Comparison of ENCODE assay signal across 21 mouse cellular contexts in the genomic region with DNA sequence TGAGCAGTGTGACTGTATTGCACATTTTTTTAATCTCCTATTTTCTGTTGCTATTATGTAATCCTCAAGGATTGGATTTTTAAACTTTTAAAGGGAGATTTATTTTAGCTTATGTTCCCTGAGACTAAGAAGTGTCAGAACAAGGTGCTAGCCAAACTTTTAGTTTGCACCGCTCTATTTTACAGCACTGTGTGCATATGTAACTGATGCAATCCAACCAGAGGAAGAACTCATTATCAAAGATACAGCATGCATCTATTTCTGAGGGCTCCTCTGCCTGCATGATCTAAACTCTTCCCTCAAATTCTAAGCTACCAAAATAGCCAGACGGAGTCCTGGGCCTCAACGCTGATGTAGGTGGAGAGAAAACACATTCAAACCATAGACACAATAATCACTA.
A peak's percentile ranks its signal among the peaks of the same experiment; 100 is the strongest.
DNase-seq lines count a peak whose midpoint lies in the region; ATAC-seq and TF ChIP-seq lines count a peak whose summit lies in the region.
"Had no signal": no experiment of that assay in that cellular context is flagged by ENCODE, and none has a peak within 500 bp of the region (broad histone marks: within the 10 kb centered on the region; RNA-seq: fewer than 3 reads in every experiment).

No protein-coding gene starts in this region.

- no peaks in the 10 kb centered on the region for H3K27me3 ChIP-seq in neural tube, embryonic 15.5 days (replicated peaks)
- H3K27me3 ChIP-seq: CH12.LX; embryonic facial prominence, embryonic 13.5 days; forebrain, embryonic 12.5 days; heart, embryonic 12.5 days had no signal

- no peak for TF ChIP-seq CTCF in cortical plate, adult 2 months (IDR thresholded peaks at IDR 0.05; ENCODE audit: extremely low read depth, insufficient read depth, low read length)

- no peaks in the 10 kb centered on the region for H3K4me1 ChIP-seq in neural tube, embryonic 15.5 days
- H3K4me1 ChIP-seq in cortical plate, adult 2 months (ENCODE audit: control insufficient read depth, insufficient read depth, low read length): peaks cover 1% of the 10 kb centered on the region; the same call in 1 of the 2 replicates
- H3K4me1 ChIP-seq: embryonic facial prominence, embryonic 13.5 days; forebrain, embryonic 12.5 days; heart, embryonic 12.5 days; hindbrain, embryonic 10.5 days had no signal

- H3K4me3 ChIP-seq in neural tube, embryonic 15.5 days (replicated peaks): no peak overlapping the region
- no peak overlapping the region for H3K4me3 ChIP-seq in cortical plate, adult 2 months (ENCODE audit: insufficient read depth, low read length)
- H3K4me3 ChIP-seq: embryonic facial prominence, embryonic 13.5 days; forebrain, embryonic 12.5 days; gastrocnemius, adult 2 months; heart, embryonic 12.5 days; hindbrain, embryonic 10.5 days had no signal

- TF ChIP-seq POLR2A in cortical plate, adult 2 months (IDR thresholded peaks at IDR 0.05; ENCODE audit: extremely low read depth, insufficient read depth, low read length): no peak

- H3K4me2 ChIP-seq in neural tube, embryonic 15.5 days: no peak overlapping the region
- H3K4me2 ChIP-seq: embryonic facial prominence, embryonic 13.5 days; forebrain, embryonic 12.5 days; heart, embryonic 12.5 days; hindbrain, embryonic 14.5 days had no signal

- H3K27ac ChIP-seq in neural tube, embryonic 15.5 days (replicated peaks): 0 out of 2 replicates have a peak overlapping the region, but pooled peaks have one; percentile 25
- 0 out of 2 replicates have a peak overlapping the region, but pooled peaks have one; percentile 40 for H3K27ac ChIP-seq in cortical plate, adult 2 months (ENCODE audit: insufficient read depth, low read length)
- H3K27ac ChIP-seq: embryonic facial prominence, embryonic 13.5 days; forebrain, embryonic 12.5 days; gastrocnemius, adult 2 months; hindbrain, embryonic 10.5 days; hindbrain, embryonic 14.5 days had no signal

- peak; percentile 12 to 39 for DNase-seq in frontal cortex, postnatal 36 days (ENCODE audit: low spot score in 2 of 2)
- no peak for DNase-seq in frontal cortex, postnatal 14 days (ENCODE audit: low spot score in 2 of 2)
- DNase-seq in neural tube, embryonic 10.5 days (ENCODE audit: extremely low spot score, low spot score): no peak
- DNase-seq in telencephalon, adult 2 months (ENCODE audit: low read depth, low spot score): peak; percentile 69
- DNase-seq in c-Kit-positive CD71-positive TER-119-positive erythroid progenitor cells, embryonic 14.5 days (ENCODE audit: low spot score): no peak
- DNase-seq: adrenal gland, postnatal 25 days; cerebellum, adult 11 months; cerebellum, adult 9-10 months; cerebellum, postnatal 25 days; gastrocnemius, adult 2 months; gastrocnemius, postnatal 25 days had no signal

- H3K36me3 ChIP-seq in neural tube, embryonic 15.5 days: no peaks in the 10 kb centered on the region
- H3K36me3 ChIP-seq: embryonic facial prominence, embryonic 13.5 days; forebrain, embryonic 12.5 days; heart, embryonic 12.5 days; hindbrain, embryonic 10.5 days had no signal

- 92% methylated on average over 3 of the region's 3 CpGs for WGBS in neural tube, embryonic 15.5 days

- ATAC-seq in neural tube, embryonic 15.5 days (ENCODE audit: low FRiP score): no peak
- ATAC-seq: activated CD4-positive, CD25-positive, alpha-beta regulatory T cell, adult 4 months; Patski had no signal

- H3K9ac ChIP-seq in neural tube, embryonic 15.5 days (replicated peaks): no peak overlapping the region
- H3K9ac ChIP-seq: embryonic facial prominence, embryonic 13.5 days; forebrain, embryonic 12.5 days; heart, embryonic 12.5 days; hindbrain, embryonic 14.5 days had no signal

- H3K9me3 ChIP-seq in neural tube, embryonic 15.5 days (replicated peaks): no peaks in the 10 kb centered on the region
- H3K9me3 ChIP-seq: embryonic facial prominence, embryonic 13.5 days; forebrain, embryonic 12.5 days; heart, embryonic 12.5 days; hindbrain, embryonic 10.5 days had no signal

Comparison
In these comparisons a context has a peak if more than half of its experiments do, and no peak if none do; other contexts are left out.
1. DNase-seq: peak in frontal cortex, postnatal 36 days (2 of 2) and telencephalon, adult 2 months (single experiment); none in frontal cortex, postnatal 14 days (0 of 2), neural tube, embryonic 10.5 days (single experiment) and c-Kit-positive CD71-positive TER-119-positive erythroid progenitor cells, embryonic 14.5 days (single experiment).